Mouse (Mus musculus) lung, postnatal 25 days (tissue): Measurements from ENCODE around the gene Vmn2r113.
"Not testable (repeated sequence)": the region's sequence is repeated elsewhere in the genome, so short reads cannot be mapped to it uniquely, and the experiment has no call there.

ENCODE experiments used
- DNase-seq: peaks from one replicate; pipeline ENCODE4 v3.0.0; 2022; ENCODE audit warnings: low spot score

Vmn2r113 gene

DNA sequence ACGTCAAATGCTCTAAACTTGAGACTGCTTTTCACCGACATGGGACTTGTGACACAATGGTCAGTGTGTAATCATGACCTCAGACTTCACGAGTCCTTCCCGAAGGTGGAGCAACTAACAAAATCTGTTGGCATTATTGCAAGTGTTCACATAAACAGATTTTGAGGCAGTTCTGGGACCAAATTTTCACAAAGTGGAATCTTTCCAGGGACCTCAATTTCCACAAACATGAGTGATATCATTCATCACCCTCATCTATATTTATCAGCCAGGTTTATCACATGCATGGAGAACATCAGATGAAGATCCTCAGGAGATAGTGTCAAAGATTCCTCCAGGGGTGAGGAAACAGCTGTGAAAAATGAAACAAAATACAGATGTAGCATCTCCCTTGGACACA lies at the start of gene Vmn2r113:
Vmn2r113 (plus strand) TSS at position 301 of the 400 bp plus-strand sequence.
- not testable (repeated sequence) for DNase-seq
